Mouse (Mus musculus): ENCODE results near the gene Slc8a3.
"Not testable (repeated sequence)": the region's sequence is repeated elsewhere in the genome, so short reads cannot be mapped to it uniquely, and the experiment has no call there.

The Slc8a3 gene

GRCm38 (mm10) chr12:81332875-81333421 is at the start of gene Slc8a3:
Gene Slc8a3 (minus strand): TSS chr12:81333180.
- DNase-seq = no peak

DNA sequence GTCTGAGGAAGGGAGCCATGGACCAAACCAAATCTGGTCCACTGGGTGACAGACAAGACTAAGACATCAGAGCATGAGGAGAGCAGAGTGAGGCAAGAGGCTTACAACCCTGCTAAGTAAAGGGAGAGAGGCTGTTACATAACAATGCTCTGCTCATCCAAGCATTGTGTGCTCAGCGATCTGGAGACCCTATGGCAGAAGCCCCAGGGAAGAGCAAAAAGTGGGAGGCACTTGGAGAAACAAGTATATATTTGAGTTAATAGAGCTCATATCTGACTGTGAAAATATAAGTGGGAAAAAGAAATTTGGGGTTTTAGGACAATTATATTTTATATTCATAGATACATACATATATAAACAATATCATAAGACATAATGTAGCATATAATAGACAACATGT is 46.4 kb upstream of the Slc8a3 start, which contains the start of gene Gm4787:
Gene Gm4787 (minus strand): TSS at position 101 of the 400 bp plus-strand sequence.
- DNase-seq = not testable (repeated sequence)

GRCm38 (mm10) chr12:81333841-81334240 is 861 bp upstream of the Slc8a3 start:
- DNase-seq = no peak

GRCm38 (mm10) chr12:81331937-81332874 is 774 bp downstream of the Slc8a3 start:
- DNase-seq = no peak

DNA sequence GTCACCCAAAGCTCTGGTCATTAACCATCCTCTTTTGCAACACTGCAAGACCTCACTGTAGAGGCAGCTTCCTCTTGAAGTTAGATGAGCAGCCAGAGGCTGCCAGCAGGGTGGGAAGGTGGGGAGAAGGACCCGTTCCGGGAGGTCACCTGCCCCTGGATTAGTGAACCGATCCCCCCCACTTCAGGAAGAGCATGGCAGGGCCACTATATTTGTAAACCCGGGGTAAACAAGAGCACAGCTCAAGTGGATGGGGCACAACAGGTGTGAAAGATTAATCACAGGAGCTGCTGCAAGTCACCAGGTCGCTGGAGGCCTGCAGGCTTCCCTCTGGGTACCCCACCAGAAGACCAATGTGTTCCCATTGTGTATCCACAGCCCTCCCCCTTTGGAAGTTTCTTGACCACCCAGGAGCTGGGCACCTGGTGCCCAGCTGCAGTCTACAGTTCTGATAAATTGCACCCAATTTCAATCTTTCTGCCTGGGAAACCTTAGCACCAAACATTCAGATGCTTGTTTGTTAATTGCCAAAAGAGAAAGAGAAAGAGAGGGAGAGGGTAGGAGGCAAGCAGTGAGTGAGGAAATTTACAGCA is 1.8 kb downstream of the Slc8a3 start:
- no peak for DNase-seq

GRCm38 (mm10) chr12:81324991-81325390 is 8.0 kb downstream of the Slc8a3 start:
- DNase-seq = no peak

DNA sequence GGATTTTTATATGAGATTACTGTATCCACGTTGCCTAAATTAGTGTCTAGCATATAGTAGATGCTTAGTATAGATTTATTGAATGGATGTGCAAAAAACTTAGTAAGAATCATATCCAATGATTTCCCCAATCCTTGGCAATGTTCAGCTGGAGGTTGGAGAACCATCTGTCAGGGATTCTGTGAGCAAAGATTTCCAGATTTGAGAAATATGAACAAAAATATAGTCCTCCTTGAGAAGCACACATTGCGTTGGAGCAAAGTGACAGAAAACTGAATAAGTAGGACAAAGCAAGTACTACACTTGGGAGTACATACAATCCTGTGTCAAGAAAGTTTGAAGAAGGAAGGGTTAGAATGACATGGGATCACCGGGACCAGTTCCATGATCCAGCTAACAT is 8.9 kb downstream of the Slc8a3 start:
- DNase-seq = no peak

- no peak for DNase-seq
Measured at GRCm38 (mm10) chr12:81321021-81321420, 12.0 kb downstream of the Slc8a3 start.

DNA sequence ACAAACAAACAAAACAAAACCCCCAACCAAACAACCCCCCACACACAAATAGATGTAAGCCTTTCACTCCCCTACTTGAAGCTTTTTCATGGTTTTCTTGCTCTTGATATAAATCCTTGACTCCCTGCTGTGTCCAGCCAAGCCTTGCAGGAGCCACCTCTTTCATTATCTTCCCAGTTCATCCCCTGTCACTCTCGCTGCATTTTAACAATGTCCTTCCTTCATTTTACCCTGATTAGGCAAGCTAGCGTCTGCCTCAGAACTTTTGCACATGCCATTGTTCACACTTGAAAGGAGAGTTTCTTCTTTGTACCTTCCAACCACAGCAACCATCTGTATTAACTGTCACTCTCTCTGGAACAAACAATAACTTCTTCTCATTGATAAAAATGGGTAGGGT is 15.2 kb downstream of the Slc8a3 start:
- no peak for DNase-seq

DNA sequence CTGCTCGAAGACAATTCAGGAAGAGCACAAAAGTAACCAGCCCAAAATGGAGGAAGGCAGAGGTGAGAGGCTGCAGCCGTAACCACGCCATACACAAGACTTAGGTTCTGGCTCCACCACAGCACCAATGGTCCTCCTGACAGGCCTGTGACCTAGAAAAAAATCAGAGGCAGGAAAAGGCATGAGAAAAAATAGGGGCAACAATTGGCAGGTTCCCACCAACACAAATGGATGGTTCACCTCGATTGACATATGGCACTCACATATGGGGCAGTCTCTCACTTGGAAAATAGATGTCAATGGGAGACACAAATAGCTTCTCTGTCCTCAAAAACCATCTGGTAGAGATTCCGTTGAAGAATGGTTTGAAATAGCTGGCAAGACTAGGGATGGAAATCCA is 17.0 kb downstream of the Slc8a3 start:
- no peak for DNase-seq

DNA sequence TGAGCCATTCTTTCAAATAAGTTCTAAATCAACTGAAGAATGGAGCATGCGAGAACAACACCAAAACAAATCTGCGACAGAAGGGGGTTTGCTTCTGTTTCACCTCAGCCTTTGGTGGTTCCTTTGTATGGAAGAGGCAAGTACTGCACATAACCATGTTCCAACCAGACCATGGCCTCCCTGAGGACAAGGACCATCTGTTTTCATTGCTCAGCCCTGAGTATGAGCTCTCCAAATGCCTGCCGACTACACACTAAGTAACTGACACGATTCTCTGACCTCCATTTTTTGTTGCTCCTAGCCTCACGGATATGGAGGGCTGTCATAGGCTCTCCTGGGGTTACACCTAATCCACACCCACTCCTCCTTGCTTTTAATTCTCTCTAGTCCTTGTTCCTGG is 29.4 kb downstream of the Slc8a3 start:
- DNase-seq = no peak

GRCm38 (mm10) chr12:81294613-81295012 is 38.4 kb downstream of the Slc8a3 start:
- no peak for DNase-seq

GRCm38 (mm10) chr12:81278031-81278430 is 54.9 kb downstream of the Slc8a3 start:
- no peak for DNase-seq

GRCm38 (mm10) chr12:81274616-81275015 is 58.4 kb downstream of the Slc8a3 start:
- DNase-seq = no peak

- no peak for DNase-seq
Measured at GRCm38 (mm10) chr12:81273333-81273732, 59.6 kb downstream of the Slc8a3 start.

- no peak for DNase-seq
Measured at GRCm38 (mm10) chr12:81269246-81269645, 63.7 kb downstream of the Slc8a3 start.

- DNase-seq = no peak
Measured at GRCm38 (mm10) chr12:81262821-81263220, 70.2 kb downstream of the Slc8a3 start.

DNA sequence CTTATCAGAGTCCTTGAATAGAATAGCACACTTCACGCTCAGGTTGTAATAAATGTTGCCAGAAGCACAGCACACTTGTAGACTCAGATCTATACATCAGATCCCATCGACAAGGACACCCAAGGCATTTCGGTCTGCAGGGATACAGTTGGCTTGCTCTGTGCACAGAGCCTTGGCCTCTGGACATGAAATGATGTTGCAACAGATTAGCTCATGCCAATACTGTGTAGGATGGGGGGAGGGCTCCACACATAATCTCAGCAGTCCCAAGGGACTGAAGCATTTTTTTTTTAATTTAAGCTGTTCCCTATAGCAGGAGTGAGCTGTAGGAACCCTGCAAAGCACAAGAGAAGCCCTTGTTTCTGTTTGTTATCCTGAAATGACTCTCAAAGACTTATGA is 74.8 kb downstream of the Slc8a3 start:
- DNase-seq = no peak

DNA sequence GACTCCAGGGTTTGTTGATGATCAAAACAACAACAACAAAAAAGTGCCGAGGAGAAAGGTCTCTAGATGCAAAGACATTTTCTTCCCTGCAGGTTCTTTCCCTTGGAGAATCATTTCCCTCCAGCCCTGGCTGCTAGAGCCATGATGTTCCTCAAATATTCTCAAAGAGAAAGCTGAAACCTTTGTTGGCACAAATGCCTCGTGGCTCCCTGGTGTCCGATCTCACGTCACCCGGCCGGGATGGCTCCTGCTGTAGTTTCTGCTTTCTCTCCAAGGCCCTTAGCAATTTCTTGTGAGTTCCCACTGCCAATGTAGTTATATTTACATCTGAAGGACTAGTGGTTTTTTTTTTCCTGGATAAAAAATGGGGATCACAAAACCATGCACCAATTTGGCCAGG is 87.6 kb downstream of the Slc8a3 start:
- no peak for DNase-seq

DNA sequence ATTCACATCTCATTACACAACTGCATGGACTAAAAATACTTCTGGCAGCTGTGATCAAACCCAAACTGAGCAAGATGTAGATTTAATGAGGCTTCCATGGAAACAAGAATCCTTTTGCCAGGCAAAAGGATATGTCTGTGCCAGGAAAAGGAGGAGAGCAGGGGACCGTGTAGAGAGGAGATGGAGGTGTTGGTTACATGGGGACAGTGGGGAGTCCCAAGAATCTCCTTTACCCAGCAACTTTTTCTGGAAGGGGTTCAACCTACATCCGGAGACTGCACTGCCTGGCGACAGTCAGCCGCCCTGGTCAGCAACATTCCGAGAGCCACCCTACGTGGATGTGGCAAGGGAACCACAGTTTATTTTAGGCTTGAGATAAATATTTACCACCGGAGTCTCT is 88.0 kb downstream of the Slc8a3 start:
- no peak for DNase-seq

DNA sequence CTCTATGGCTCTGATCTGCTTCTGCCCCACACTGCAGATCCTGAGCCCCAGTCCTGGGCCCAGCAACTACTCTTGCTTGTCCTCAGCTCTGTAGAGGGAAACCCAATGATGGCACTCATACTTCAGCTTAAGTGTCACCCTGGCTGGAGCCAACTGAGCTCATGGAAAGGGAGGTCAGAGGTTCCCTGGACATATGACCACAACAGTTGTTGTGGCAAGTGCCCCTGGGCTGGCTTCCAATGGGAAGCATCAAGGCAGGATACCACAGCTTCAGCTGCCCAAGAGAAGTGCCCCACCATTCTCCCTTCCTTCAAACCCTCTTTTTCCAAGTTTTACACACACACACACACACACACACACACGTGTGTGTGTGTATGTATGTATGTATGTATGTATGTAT is 88.5 kb downstream of the Slc8a3 start:
- no peak for DNase-seq

- DNase-seq = no peak
Measured at GRCm38 (mm10) chr12:81241676-81242075, 91.3 kb downstream of the Slc8a3 start.

GRCm38 (mm10) chr12:81241096-81241495 is 91.9 kb downstream of the Slc8a3 start:
- DNase-seq = no peak

DNA sequence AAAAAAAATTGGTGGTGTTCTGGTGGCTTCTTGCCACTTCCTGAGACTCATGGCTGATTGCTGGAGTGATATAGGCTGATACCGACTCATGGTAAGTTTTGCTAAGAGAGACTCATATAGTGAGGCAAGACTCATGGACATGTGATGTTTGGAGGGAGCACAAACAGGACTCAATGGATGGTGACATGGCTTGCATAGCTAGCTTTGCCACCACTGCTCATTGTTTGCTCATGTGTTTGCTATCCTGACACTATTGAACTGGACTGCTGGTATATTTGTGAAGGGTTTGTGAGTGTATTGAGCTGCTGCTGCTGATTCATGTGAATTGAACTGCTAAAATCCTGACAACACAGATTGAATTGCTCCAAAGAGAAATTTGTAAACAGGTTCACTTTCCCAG is 95.8 kb downstream of the Slc8a3 start:
- no peak for DNase-seq

All from spleen, adult 18-20 months (tissue).